Mouse (Mus musculus): ENCODE results near the gene Mob2. TPM values are rescaled to one million over a fixed set of nuclear protein-coding genes. Genes with fewer than 3 reads are reported as not detected.
A peak's percentile ranks its signal among the peaks of the same experiment; 100 is the strongest.

Gene Mob2
- 53.0 and 53.5 TPM in 2 replicates for polyA plus RNA-seq (2015; fragmentation: Nextera tagmentation; extraction: Ambion mirVana)

GRCm38 (mm10) chr7:142060931-142061565, at the start of gene Mob2:
Gene Mob2, minus strand, starts transcription at chr7:142061065.
- peak within 1 kb of the TSS; percentile 97 for H3K4me3 ChIP-seq
- peak within 1 kb of the TSS; percentile 76 for H3K4me2 ChIP-seq
- no peaks in the 10 kb centered on the region for H3K9me3 ChIP-seq
- ATAC-seq (ENCODE audit: low FRiP score) = peak; percentile 95
- H3K27me3 ChIP-seq = peaks cover 5% of the 10 kb centered on the region
- H3K27ac ChIP-seq = peak within 1 kb of the TSS; percentile 86
- WGBS = under 1% methylated on average over 49 of the region's 49 CpGs
- H3K36me3 ChIP-seq = peaks cover 8% of the 10 kb centered on the region
- H3K9ac ChIP-seq = peak within 1 kb of the TSS; percentile 93
- H3K4me1 ChIP-seq (replicated peaks) = peaks cover 41% of the 10 kb centered on the region

GRCm38 (mm10) chr7:142104747-142105146, 43.9 kb upstream of the Mob2 start:
- no peak for ATAC-seq (ENCODE audit: low FRiP score)
- H3K4me3 ChIP-seq = no peak overlapping the region
- WGBS = 66% methylated on average over 5 of the region's 5 CpGs

GRCm38 (mm10) chr7:142097776-142098175, 36.9 kb upstream of the Mob2 start:
- Histone ChIP-seq H3K9ac (0 out of 2 replicates have a peak overlapping the region, but pooled peaks have one; percentile 26), H3K27me3 (peaks cover 11% of the 10 kb centered on the region), H3K27ac (no peak overlapping the region), H3K9me3 (no peaks in the 10 kb centered on the region), H3K4me1 (replicated peaks) (peaks cover 34% of the 10 kb centered on the region), H3K4me3 (no peak overlapping the region), H3K4me2 (peak overlapping the region; percentile 14; the same call in 1 of the 2 replicates), H3K36me3 (no peaks in the 10 kb centered on the region)
- ATAC-seq (ENCODE audit: low FRiP score) = peak; percentile 45; the same call in 1 of the 2 replicates
- 8% methylated on average over 9 of the region's 9 CpGs for WGBS

More at GRCm38 (mm10) chr7:142104747-142105146, 43.9 kb upstream of the Mob2 start:
- H3K4me1 ChIP-seq (replicated peaks) = no peaks in the 10 kb centered on the region
- no peaks in the 10 kb centered on the region for H3K9me3 ChIP-seq
- H3K36me3 ChIP-seq = no peaks in the 10 kb centered on the region
- H3K4me2 ChIP-seq = no peak overlapping the region
- no peaks in the 10 kb centered on the region for H3K27me3 ChIP-seq
- no peak overlapping the region for H3K9ac ChIP-seq
- no peak overlapping the region for H3K27ac ChIP-seq

GRCm38 (mm10) chr7:142096701-142097100, 35.8 kb upstream of the Mob2 start:
- Histone ChIP-seq H3K36me3 (no peaks in the 10 kb centered on the region), H3K4me1 (replicated peaks) (peaks cover 45% of the 10 kb centered on the region), H3K4me3 (peak overlapping the region; percentile 88; the same call in 1 of the 2 replicates), H3K27ac (no peak overlapping the region), H3K9ac (no peak overlapping the region), H3K9me3 (no peaks in the 10 kb centered on the region), H3K4me2 (peak overlapping the region; percentile 79; the same call in 1 of the 2 replicates), H3K27me3 (peaks cover 11% of the 10 kb centered on the region)
- no peak for ATAC-seq (ENCODE audit: low FRiP score)
- 69% methylated on average over 4 of the region's 4 CpGs for WGBS

GRCm38 (mm10) chr7:142095183-142095931, 34.5 kb upstream of the Mob2 start, which contains the start of gene Dusp8:
Gene Dusp8, minus strand, starts transcription at chr7:142095843.
- ATAC-seq (ENCODE audit: low FRiP score) = peak; percentile 75
- Histone ChIP-seq H3K9me3 (no peaks in the 10 kb centered on the region), H3K4me1 (replicated peaks) (peaks cover 58% of the 10 kb centered on the region), H3K36me3 (no peaks in the 10 kb centered on the region), H3K27me3 (peaks cover 11% of the 10 kb centered on the region), H3K27ac (peak within 1 kb of the TSS; percentile 98), H3K4me2 (peak within 1 kb of the TSS; percentile 79), H3K9ac (peak within 1 kb of the TSS; percentile 99), H3K4me3 (peak within 1 kb of the TSS; percentile 88)
- WGBS = under 1% methylated on average over 62 of the region's 63 CpGs

- H3K36me3 ChIP-seq = no peaks in the 10 kb centered on the region
- H3K4me2 ChIP-seq = peak overlapping the region; percentile 79
- ATAC-seq (ENCODE audit: low FRiP score) = peak; percentile 24
- peaks cover 67% of the 10 kb centered on the region for H3K4me1 ChIP-seq (replicated peaks)
- peak overlapping the region; percentile 98 for H3K27ac ChIP-seq
- H3K9me3 ChIP-seq = no peaks in the 10 kb centered on the region
- peak overlapping the region; percentile 88 for H3K4me3 ChIP-seq
- peaks cover 11% of the 10 kb centered on the region for H3K27me3 ChIP-seq
- peak overlapping the region; percentile 99 for H3K9ac ChIP-seq
- under 1% methylated on average over 88 of the region's 89 CpGs for WGBS
Observed at GRCm38 (mm10) chr7:142094301-142095143, 33.7 kb upstream of the Mob2 start.

GRCm38 (mm10) chr7:142093696-142094240, 32.9 kb upstream of the Mob2 start:
- Histone ChIP-seq H3K27ac (peak overlapping the region; percentile 98), H3K4me3 (peak overlapping the region; percentile 88), H3K36me3 (no peaks in the 10 kb centered on the region), H3K4me1 (replicated peaks) (peaks cover 74% of the 10 kb centered on the region), H3K4me2 (peak overlapping the region; percentile 79), H3K9me3 (no peaks in the 10 kb centered on the region), H3K9ac (peak overlapping the region; percentile 99), H3K27me3 (peaks cover 11% of the 10 kb centered on the region)
- ATAC-seq (ENCODE audit: low FRiP score) = peak; percentile 2; the same call in 1 of the 2 replicates
- WGBS = 18% methylated on average over 6 of the region's 6 CpGs

GRCm38 (mm10) chr7:142092991-142093390, 32.1 kb upstream of the Mob2 start:
- Histone ChIP-seq H3K27ac (peak overlapping the region; percentile 98), H3K4me3 (peak overlapping the region; percentile 88), H3K4me1 (replicated peaks) (peaks cover 82% of the 10 kb centered on the region), H3K27me3 (peaks cover 11% of the 10 kb centered on the region), H3K9ac (peak overlapping the region; percentile 99), H3K4me2 (peak overlapping the region; percentile 79), H3K36me3 (peaks cover 3% of the 10 kb centered on the region), H3K9me3 (no peaks in the 10 kb centered on the region)
- ATAC-seq (ENCODE audit: low FRiP score) = no peak
- WGBS = 21% methylated on average over 1 of the region's 1 CpGs

GRCm38 (mm10) chr7:142091848-142092247, 31.0 kb upstream of the Mob2 start:
- H3K4me3 ChIP-seq = peak overlapping the region; percentile 88
- WGBS = 3% methylated on average over 4 of the region's 4 CpGs
- H3K9me3 ChIP-seq = no peaks in the 10 kb centered on the region
- H3K4me1 ChIP-seq (replicated peaks) = peaks cover 85% of the 10 kb centered on the region
- ATAC-seq (ENCODE audit: low FRiP score) = no peak
- H3K27me3 ChIP-seq = peaks cover 6% of the 10 kb centered on the region
- H3K27ac ChIP-seq = peak overlapping the region; percentile 98
- peak overlapping the region; percentile 79 for H3K4me2 ChIP-seq
- H3K36me3 ChIP-seq = peaks cover 15% of the 10 kb centered on the region
- peak overlapping the region; percentile 99 for H3K9ac ChIP-seq

- peak overlapping the region; percentile 88 for H3K4me3 ChIP-seq
- H3K27ac ChIP-seq = peak overlapping the region; percentile 98
- H3K9ac ChIP-seq = peak overlapping the region; percentile 99
- H3K4me2 ChIP-seq = peak overlapping the region; percentile 79
- peaks cover 11% of the 10 kb centered on the region for H3K27me3 ChIP-seq
- H3K4me1 ChIP-seq (replicated peaks) = peaks cover 76% of the 10 kb centered on the region
- WGBS = 46% methylated on average over 17 of the region's 17 CpGs
- H3K36me3 ChIP-seq = peaks cover 35% of the 10 kb centered on the region
- no peak for ATAC-seq (ENCODE audit: low FRiP score)
- no peaks in the 10 kb centered on the region for H3K9me3 ChIP-seq
Observed at GRCm38 (mm10) chr7:142089648-142090447, 29.0 kb upstream of the Mob2 start.

GRCm38 (mm10) chr7:142088886-142089285, 28.0 kb upstream of the Mob2 start:
- no peaks in the 10 kb centered on the region for H3K9me3 ChIP-seq
- H3K27me3 ChIP-seq = peaks cover 21% of the 10 kb centered on the region
- H3K4me1 ChIP-seq (replicated peaks) = peaks cover 79% of the 10 kb centered on the region
- ATAC-seq (ENCODE audit: low FRiP score) = peak; percentile 70
- H3K4me2 ChIP-seq = peak overlapping the region; percentile 79
- peak overlapping the region; percentile 98 for H3K27ac ChIP-seq
- H3K36me3 ChIP-seq = peaks cover 44% of the 10 kb centered on the region
- peak overlapping the region; percentile 99 for H3K9ac ChIP-seq
- peak overlapping the region; percentile 16 for H3K4me3 ChIP-seq
- 4% methylated on average over 5 of the region's 5 CpGs for WGBS
